Mouse (Mus musculus) limb, embryonic 14.5 days (tissue): Measurements from ENCODE around the gene Glyctk. TPM values are rescaled to one million over a fixed set of nuclear protein-coding genes. Genes with fewer than 3 reads are reported as not detected.

Experiments
- ATAC-seq: fragments of 200-750 bp; cut with Nextera tagmentation; 2 replicates; pipeline ENCODE4 v1.8.0; 2017; ENCODE audit warnings: low read depth, moderate number of reproducible peaks, moderate TSS enrichment; ENCODE audit not compliant: low FRiP score
- DNase-seq: peaks from one replicate; pipeline ENCODE4 v3.0.0-alpha.2; 2015; ENCODE audit warnings: low spot score
- H3K27ac ChIP-seq: fragments of 300-500 bp; sonication (generic); replicated peaks from 2 replicates; pipeline ENCODE4 v1.5.1; 2014; ENCODE audit warnings: low read depth, mild to moderate bottlenecking, low read length, moderate library complexity, mixed read lengths
- H3K27me3 ChIP-seq: fragments of 300-500 bp; sonication (generic); 2 replicates; pipeline ENCODE4 v1.6.1; 2014; ENCODE audit warnings: low read length, mixed read lengths; ENCODE audit not compliant: control insufficient read depth, insufficient read depth
- H3K36me3 ChIP-seq: fragments of 300-500 bp; sonication (generic); 2 replicates; pipeline ENCODE4 v1.6.1; 2014; ENCODE audit warnings: mild to moderate bottlenecking, low read length, moderate library complexity, mixed read lengths; ENCODE audit not compliant: control insufficient read depth, insufficient read depth
- H3K4me1 ChIP-seq: fragments of 300-500 bp; sonication (generic); 2 replicates; pipeline ENCODE4 v1.6.1; 2014; ENCODE audit warnings: antibody characterized with exemption, low read length, mixed read lengths; ENCODE audit not compliant: control insufficient read depth, insufficient read depth
- H3K4me2 ChIP-seq: fragments of 300-500 bp; sonication (generic); replicated peaks from 2 replicates; pipeline ENCODE4 v1.6.1; 2014; ENCODE audit warnings: low read depth, mild to moderate bottlenecking, low read length, moderate library complexity; ENCODE audit not compliant: severe bottlenecking
- H3K4me3 ChIP-seq: fragments of 300-500 bp; sonication (generic); replicated peaks from 2 replicates; pipeline ENCODE4 v1.5.1; 2014; ENCODE audit warnings: low read length
- H3K9ac ChIP-seq: fragments of 300-500 bp; sonication (generic); 2 replicates; pipeline ENCODE4 v1.6.1; 2014; ENCODE audit warnings: mild to moderate bottlenecking, low read depth, low read length, moderate library complexity; ENCODE audit not compliant: severe bottlenecking
- H3K9me3 ChIP-seq: fragments of 300-500 bp; sonication (generic); 2 replicates; pipeline ENCODE4 v1.6.1; 2016; ENCODE audit warnings: low read length; ENCODE audit not compliant: control insufficient read depth
- POLR2A ChIP-seq: fragments of 200-500 bp; IDR thresholded peaks from 2 replicates; pipeline ENCODE4 v1.8.0; 2012; ENCODE audit warnings: inconsistent platforms, mild to moderate bottlenecking, moderate library complexity, borderline replicate concordance; ENCODE audit not compliant: insufficient read depth, insufficient read length; ENCODE audit errors: extremely low read depth
- WGBS: fragments of 180-500 bp; shearing (Covaris S2); extraction: QIAGEN DNeasy Blood & Tissue Kit; methylation state at CpG from one replicate; pipeline ENCODE4 v1.1.7; 2014; 5-methylcytosine and 5-hydroxymethylcytosine counted together
- microRNA counts: library from miRNA; unstranded; fragments of <30 nt; microRNA quantifications from one replicate; lab custom pipeline; 2016
- microRNA-seq: library from miRNA; unstranded; fragments of <30 nt; microRNA quantifications from one replicate; pipeline ENCODE4, GENCODE M21; 2016
- polyA plus RNA-seq, 2 experiments: library from polyadenylated mRNA; depleted of rRNA in 1 of 2; stranded (reverse) in 1 of 2; unstranded in 1 of 2; fragments of >200 nt; fragmentation: Nextera tagmentation in 1 of 2; extraction: Ambion mirVana in 1 of 2; gene quantifications; 2 replicates each; pipeline versions ENCODE4 v1.2.1 to v1.2.3; 2012 to 2014

Glyctk gene
- polyA plus RNA-seq, 2 experiments = 2.5 to 3.5 TPM

DNA sequence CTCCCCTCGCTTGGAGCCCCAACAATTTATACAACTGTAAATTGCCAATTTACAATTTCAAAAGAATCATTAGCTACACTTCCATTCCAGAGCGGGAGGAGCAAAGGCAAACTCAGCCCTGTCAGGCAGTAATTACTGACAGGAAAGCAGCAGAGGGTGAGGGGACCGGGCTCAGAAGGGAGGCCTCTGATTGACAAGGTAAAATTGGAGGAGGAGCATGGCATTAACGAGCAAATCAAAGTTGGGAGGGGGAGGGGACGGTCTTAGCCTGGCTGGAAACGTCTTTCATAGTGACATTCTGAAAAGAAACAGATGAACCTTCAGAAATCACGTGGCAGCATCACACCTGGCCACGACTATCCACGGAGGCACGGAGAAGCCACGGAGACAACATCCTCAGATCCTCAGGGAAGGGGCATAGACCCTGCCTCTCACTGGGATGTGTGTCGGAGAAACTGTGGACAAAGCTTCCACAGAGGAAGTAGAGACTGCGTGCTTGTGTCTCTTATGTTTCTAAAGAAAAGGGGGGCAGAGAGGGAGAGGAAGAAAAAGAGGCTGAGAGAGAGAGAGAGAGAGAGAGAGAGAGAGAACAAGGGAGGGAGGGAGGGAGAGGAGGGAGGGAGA lies 42.0 kb downstream of the Glyctk start:
- Histone ChIP-seq H3K9me3 (no peaks in the 10 kb centered on the region), H3K4me3 (no peak overlapping the region), H3K27ac (no peak overlapping the region), H3K36me3 (no peaks in the 10 kb centered on the region), H3K9ac (no peak overlapping the region), H3K4me1 (no peaks in the 10 kb centered on the region), H3K4me2 (no peak overlapping the region), H3K27me3 (no peaks in the 10 kb centered on the region)
- whole genome bisulfite sequencing = 21% methylated on average over 13 of the region's 13 CpGs
- no peak for TF ChIP-seq POLR2A
- DNase-seq = no peak
- ATAC-seq = no peak

DNA sequence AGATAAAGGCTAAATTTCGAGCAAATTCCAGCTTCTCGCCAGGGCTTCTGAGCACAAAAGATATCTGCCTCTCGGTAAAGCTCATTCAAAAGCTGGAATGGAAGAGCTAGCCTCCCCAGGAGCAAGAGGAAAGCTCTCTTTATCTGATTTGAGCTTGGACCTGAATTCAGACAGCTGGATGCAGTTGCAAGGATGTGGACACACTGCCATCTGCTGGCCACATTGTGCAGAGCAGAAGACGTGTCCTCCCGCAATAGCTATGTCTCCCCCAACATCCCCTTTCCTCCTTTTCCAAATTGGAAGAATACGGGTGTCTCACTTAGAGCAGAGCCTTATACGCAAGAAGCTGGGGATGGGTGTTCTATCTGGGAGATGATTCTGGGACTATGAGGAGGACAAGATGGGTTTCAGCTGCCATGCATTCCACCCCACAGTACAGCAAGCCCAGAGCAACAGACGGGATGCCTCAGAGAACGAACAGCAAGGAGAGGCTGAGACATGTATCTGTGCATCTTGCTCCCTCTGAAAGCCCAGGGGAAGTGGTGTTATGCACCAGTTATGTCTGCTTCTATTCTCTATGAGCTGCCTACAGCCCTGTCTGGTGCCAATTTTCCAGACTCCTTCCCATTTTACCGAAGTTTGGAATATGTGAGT lies 45.0 kb downstream of the Glyctk start:
- Histone ChIP-seq H3K4me2 (no peak overlapping the region), H3K27ac (no peak overlapping the region), H3K4me1 (no peaks in the 10 kb centered on the region), H3K27me3 (no peaks in the 10 kb centered on the region), H3K36me3 (no peaks in the 10 kb centered on the region), H3K9me3 (no peaks in the 10 kb centered on the region), H3K9ac (no peak overlapping the region), H3K4me3 (no peak overlapping the region)
- 38% methylated on average over 10 of the region's 10 CpGs for WGBS
- ATAC-seq (0 out of 2 replicates have a peak, but pooled peaks have one; percentile 44), DNase-seq (peak; percentile 54)
- TF ChIP-seq POLR2A = no peak

DNA sequence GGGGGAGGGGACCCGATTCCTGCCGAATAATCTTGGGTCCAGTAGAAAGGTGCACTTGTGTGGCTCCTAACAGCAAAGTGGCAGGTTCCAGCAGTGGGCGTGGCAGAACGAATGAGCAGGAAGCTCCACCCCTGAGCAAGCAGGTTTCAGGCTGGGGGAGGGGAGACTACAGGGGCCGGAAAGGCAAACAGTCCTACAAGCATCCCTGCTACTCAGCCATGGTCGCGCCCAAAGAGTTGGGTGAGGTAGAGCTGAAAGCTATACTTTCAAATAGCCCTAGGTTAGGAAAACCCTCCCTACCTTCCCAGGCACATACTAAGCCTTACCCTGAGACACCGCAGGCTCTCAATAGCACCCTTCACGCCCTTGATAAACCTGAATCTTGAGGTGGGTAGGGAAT lies 51.7 kb downstream of the Glyctk start:
- Histone ChIP-seq H3K9me3 (no peaks in the 10 kb centered on the region), H3K4me2 (no peak overlapping the region), H3K9ac (no peak overlapping the region), H3K27ac (no peak overlapping the region), H3K4me3 (no peak overlapping the region), H3K27me3 (no peaks in the 10 kb centered on the region), H3K4me1 (no peaks in the 10 kb centered on the region), H3K36me3 (no peaks in the 10 kb centered on the region)
- WGBS = 77% methylated on average over 9 of the region's 9 CpGs
- DNase-seq = no peak
- ATAC-seq = no peak
- TF ChIP-seq POLR2A = no peak

DNA sequence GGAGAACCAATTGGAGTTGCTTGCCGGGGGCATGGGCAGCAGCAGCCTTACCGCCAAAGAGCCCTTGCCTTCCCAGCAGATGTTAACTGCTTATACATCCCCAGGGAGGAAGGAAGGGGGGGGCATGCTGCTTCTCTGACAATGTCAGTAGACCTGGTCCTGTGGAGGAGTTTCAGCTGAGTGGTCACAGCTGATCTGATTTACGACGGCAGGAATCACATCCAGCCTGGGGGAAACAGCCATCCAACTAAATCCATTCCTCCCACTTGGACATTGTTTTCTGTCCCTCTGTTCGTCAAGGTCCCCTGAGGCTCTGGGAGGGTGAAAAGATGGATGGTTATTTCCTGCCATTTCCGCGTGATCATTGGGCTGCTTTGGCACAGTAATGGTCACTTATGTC lies 53.5 kb downstream of the Glyctk start:
- Histone ChIP-seq H3K27me3 (no peaks in the 10 kb centered on the region), H3K36me3 (no peaks in the 10 kb centered on the region), H3K4me3 (no peak overlapping the region), H3K27ac (no peak overlapping the region), H3K9ac (no peak overlapping the region), H3K9me3 (no peaks in the 10 kb centered on the region), H3K4me2 (no peak overlapping the region), H3K4me1 (no peaks in the 10 kb centered on the region)
- DNase-seq (no peak), ATAC-seq (no peak)
- TF ChIP-seq POLR2A = no peak
- WGBS = 82% methylated on average over 7 of the region's 7 CpGs

MicroRNAs encoded within 50 kb of the gene (microRNA counts, 519-probe panel; counts per million panel counts)
- 5,193 counts per million, percentile 97 among the panel's probes with 10 or more counts for microRNA mmu-let-7g (lab: Ali Mortazavi, UCI)

Small RNA genes lying within 50 kb of the gene (microRNA-seq; reads per million reads assigned to microRNA genes)
- gene Mir135a-1 (4.1 reads per million, percentile 11 among the genes with 10 or more reads in this experiment), gene Mirlet7g (41,051 reads per million, percentile 98 among the genes with 10 or more reads in this experiment)

Other genes starting within 250 kb of the Glyctk start
- 1.7 and 2.8 TPM in 2 replicates for gene Col6a5, start 197.5 kb downstream of the Glyctk start, polyA plus RNA-seq (2012; rRNA removed)
- 0.58 and 1.1 TPM in 2 replicates for gene Col6a5, start 197.5 kb downstream of the Glyctk start, polyA plus RNA-seq (2014; fragmentation: Nextera tagmentation; extraction: Ambion mirVana)
- gene Col6a4, start 61.4 kb downstream of the Glyctk start, polyA plus RNA-seq (2012; rRNA removed) = 0.53 and 0.59 TPM in 2 replicates
- gene Col6a4, start 61.4 kb downstream of the Glyctk start, polyA plus RNA-seq (2014; fragmentation: Nextera tagmentation; extraction: Ambion mirVana) = 0.12 and 0.21 TPM in 2 replicates
- gene Wdr82, start 12.8 kb upstream of the Glyctk start, polyA plus RNA-seq (2012; rRNA removed) = 104 and 122 TPM in 2 replicates
- gene Wdr82, start 12.8 kb upstream of the Glyctk start, polyA plus RNA-seq (2014; fragmentation: Nextera tagmentation; extraction: Ambion mirVana) = 30.2 and 32.5 TPM in 2 replicates
- gene Ppm1m, start 41.6 kb upstream of the Glyctk start, polyA plus RNA-seq (2012; rRNA removed) = 87.0 and 93.5 TPM in 2 replicates
- 39.2 and 48.3 TPM in 2 replicates for gene Ppm1m, start 41.6 kb upstream of the Glyctk start, polyA plus RNA-seq (2014; fragmentation: Nextera tagmentation; extraction: Ambion mirVana)
- gene Twf2, start 45.0 kb upstream of the Glyctk start, polyA plus RNA-seq (2012; rRNA removed) = 69.2 and 76.3 TPM in 2 replicates
- gene Twf2, start 45.0 kb upstream of the Glyctk start, polyA plus RNA-seq (2014; fragmentation: Nextera tagmentation; extraction: Ambion mirVana) = 62.4 and 65.6 TPM in 2 replicates
- 0.96 and 0.99 TPM in 2 replicates for gene Tlr9, start 64.5 kb upstream of the Glyctk start, polyA plus RNA-seq (2012; rRNA removed)
- gene Tlr9, start 64.5 kb upstream of the Glyctk start, polyA plus RNA-seq (2014; fragmentation: Nextera tagmentation; extraction: Ambion mirVana) = 0.08 and 0.11 TPM in 2 replicates
- 83.3 and 97.2 TPM in 2 replicates for gene Alas1, start 90.5 kb upstream of the Glyctk start, polyA plus RNA-seq (2012; rRNA removed)
- gene Alas1, start 90.5 kb upstream of the Glyctk start, polyA plus RNA-seq (2014; fragmentation: Nextera tagmentation; extraction: Ambion mirVana) = 89.3 and 95.4 TPM in 2 replicates
- 20.1 and 25.9 TPM in 2 replicates for gene Poc1a, start 122.9 kb upstream of the Glyctk start, polyA plus RNA-seq (2012; rRNA removed)
- 17.4 and 20.2 TPM in 2 replicates for gene Poc1a, start 122.9 kb upstream of the Glyctk start, polyA plus RNA-seq (2014; fragmentation: Nextera tagmentation; extraction: Ambion mirVana)
- 130 and 180 TPM in 2 replicates for gene Dusp7, start 210.5 kb upstream of the Glyctk start, polyA plus RNA-seq (2012; rRNA removed)
- gene Dusp7, start 210.5 kb upstream of the Glyctk start, polyA plus RNA-seq (2014; fragmentation: Nextera tagmentation; extraction: Ambion mirVana) = 73.0 and 84.1 TPM in 2 replicates